Mouse (Mus musculus) layer of hippocampus, postnatal 25 days (tissue): Measurements from ENCODE around the gene Cldn20. TPM values are rescaled to one million over a fixed set of nuclear protein-coding genes. Genes with fewer than 3 reads are reported as not detected.

Experiments
- DNase-seq, 2 experiments: peaks; one replicate each; pipeline ENCODE4 v3.0.0; 2022; ENCODE audit warnings: mixed read lengths in 2 of 2, low spot score in 1 of 2; ENCODE audit errors: extremely low spot score in 1 of 2
- total RNA-seq, 2 experiments: library from RNA; stranded (reverse); gene quantifications; 2 replicates each; pipeline ENCODE4 v1.2.3; 2021

The Cldn20 gene
- total RNA-seq, 2 experiments from 2014 or later: not detected

- DNase-seq: no peak
Observed at GRCm38 (mm10) chr17:3527841-3528471, 4.4 kb upstream of the Cldn20 start.

- no peak for DNase-seq
Observed at GRCm38 (mm10) chr17:3529523-3529922, 2.8 kb upstream of the Cldn20 start.

- no peak for DNase-seq
Observed at GRCm38 (mm10) chr17:3530549-3530948, 1.8 kb upstream of the Cldn20 start.

- no peak for DNase-seq
Observed at GRCm38 (mm10) chr17:3531641-3532040, 713 bp upstream of the Cldn20 start.

GRCm38 (mm10) chr17:3533425-3533824, 1.1 kb downstream of the Cldn20 start:
- DNase-seq: peak in 1 of 2 experiments; percentile 24

- DNase-seq: no peak
Observed at GRCm38 (mm10) chr17:3540304-3540703, 8.0 kb downstream of the Cldn20 start.

- no peak for DNase-seq
Observed at GRCm38 (mm10) chr17:3541033-3541432, 8.7 kb downstream of the Cldn20 start.

GRCm38 (mm10) chr17:3547725-3548124, 15.4 kb downstream of the Cldn20 start:
- DNase-seq: no peak

- DNase-seq: no peak
Observed at GRCm38 (mm10) chr17:3556251-3556650, 23.9 kb downstream of the Cldn20 start.

GRCm38 (mm10) chr17:3557331-3558311, 25.3 kb downstream of the Cldn20 start, which contains the start of gene Tfb1m:
TSS of gene Tfb1m (minus strand) at chr17:3557781.
- DNase-seq: peak; percentile 83 to 95

- no peak for DNase-seq
Observed at GRCm38 (mm10) chr17:3558356-3558870, 26.1 kb downstream of the Cldn20 start.

- DNase-seq: no peak
Observed at GRCm38 (mm10) chr17:3560534-3560933, 28.2 kb downstream of the Cldn20 start.

- DNase-seq: no peak
Observed at GRCm38 (mm10) chr17:3562405-3562804, 30.1 kb downstream of the Cldn20 start.

GRCm38 (mm10) chr17:3570876-3571275, 38.5 kb downstream of the Cldn20 start:
- DNase-seq: peak; percentile 62 to 91

Other genes starting within 250 kb of the Cldn20 start
- 10 to 100 TPM; 32.1 to 32.8 TPM for gene Tiam2, start 206.0 kb upstream of the Cldn20 start, total RNA-seq
- gene Tfb1m, start 25.2 kb downstream of the Cldn20 start, total RNA-seq: 1 to 10 TPM; 4.6 to 5.5 TPM
- not detected for gene Nox3, start 163.7 kb downstream of the Cldn20 start, total RNA-seq